Mouse (Mus musculus): ENCODE measurements around the gene Ankdd1a. TPM values are rescaled to one million over a fixed set of nuclear protein-coding genes. Genes with fewer than 3 reads are reported as not detected.
A peak's percentile ranks its signal among the peaks of the same experiment; 100 is the strongest.

The Ankdd1a gene
- not detected in 2 replicates for polyA plus RNA-seq (2012; rRNA removed)

DNA sequence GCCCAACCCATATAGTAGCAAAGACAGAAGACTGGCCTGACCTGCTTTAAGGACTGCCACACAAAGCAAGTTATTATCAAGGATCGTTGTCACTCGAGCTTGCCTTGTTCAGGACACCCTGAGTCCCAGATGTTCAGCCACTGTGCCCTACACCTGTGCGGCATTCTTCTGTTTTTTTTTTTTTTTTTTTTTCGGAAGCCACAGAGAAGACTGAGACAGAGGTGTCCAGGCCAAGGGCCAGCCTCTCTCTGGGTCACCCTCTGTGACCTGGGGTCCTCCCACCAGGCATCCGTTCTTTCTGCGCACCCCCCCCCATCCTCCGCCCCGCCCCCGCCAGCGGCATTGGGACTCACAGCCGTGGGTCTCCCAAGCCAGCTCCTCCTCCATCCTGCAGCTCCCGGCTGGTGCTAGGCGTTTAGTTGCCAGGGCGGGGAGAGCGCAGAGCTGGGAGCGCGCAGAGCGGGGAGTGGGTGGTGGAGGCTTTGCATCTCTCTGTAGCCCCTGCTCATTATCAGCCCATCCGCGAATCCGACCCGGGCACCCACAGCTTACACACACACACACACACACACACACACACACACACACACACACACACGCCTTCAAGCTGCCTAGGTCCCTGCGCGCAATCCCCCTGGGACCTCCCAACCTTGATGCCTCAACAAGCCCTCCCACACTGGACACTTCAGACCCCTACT, at the start of gene Ankdd1a:
Ankdd1a (minus strand) TSS at position 387 of the 698 bp plus-strand sequence.
- Histone ChIP-seq H3K27me3 (ENCODE audit: control insufficient read depth, insufficient read depth, low read length) (peaks cover 7% of the 10 kb centered on the region; the same call in 1 of the 2 replicates), H3K27ac (ENCODE audit: insufficient read depth, low read depth, low read length) (no peak within 1 kb of the TSS), H3K4me3 (ENCODE audit: low read depth, low read length) (no peak within 1 kb of the TSS), H3K4me1 (ENCODE audit: control insufficient read depth, insufficient read depth, insufficient read length, low read length) (no peaks in the 10 kb centered on the region), H3K36me3 (ENCODE audit: control insufficient read depth, insufficient read depth, low read length) (no peaks in the 10 kb centered on the region)
- 17% methylated on average over 21 of the region's 25 CpGs for WGBS
- no peak for TF ChIP-seq CTCF (IDR thresholded peaks at IDR 0.05; ENCODE audit: extremely low read depth, insufficient read length, insufficient replicate concordance, low read depth, low read length)
- TF ChIP-seq POLR2A (IDR thresholded peaks at IDR 0.05; ENCODE audit: low read depth, low read length) = no peak

DNA sequence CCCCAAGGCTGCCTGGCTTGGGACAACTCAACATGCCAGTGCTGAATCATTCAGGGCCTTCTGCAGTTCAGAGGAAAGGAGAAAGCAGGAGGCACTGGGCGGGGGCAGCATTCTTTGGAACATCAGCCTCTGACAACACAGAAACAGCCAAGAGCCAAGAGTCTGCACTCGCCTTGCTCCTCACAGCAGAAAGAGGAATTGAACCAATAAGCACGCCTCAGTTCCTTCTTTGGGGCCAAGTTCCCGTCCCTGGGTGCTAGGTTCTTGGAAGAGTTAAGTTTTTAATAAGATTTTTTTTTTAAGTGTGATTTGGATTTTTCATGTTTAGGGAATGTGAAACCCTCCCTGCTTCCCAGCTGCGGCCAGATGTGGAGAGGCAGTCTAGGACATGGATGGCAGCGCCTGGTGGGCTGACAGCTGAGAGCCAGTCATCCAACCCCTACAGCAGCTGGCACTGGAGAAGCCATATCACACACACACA, 49.5 kb upstream of the Ankdd1a start:
- 63% methylated on average over 6 of the region's 6 CpGs for WGBS
- H3K4me1 ChIP-seq (ENCODE audit: control insufficient read depth, insufficient read depth, insufficient read length, low read length) = peaks cover 6% of the 10 kb centered on the region; the same call in 1 of the 2 replicates
- peaks cover 3% of the 10 kb centered on the region; the same call in 1 of the 2 replicates for H3K36me3 ChIP-seq (ENCODE audit: control insufficient read depth, insufficient read depth, low read length)
- H3K27me3 ChIP-seq (ENCODE audit: control insufficient read depth, insufficient read depth, low read length) = no peaks in the 10 kb centered on the region
- peak overlapping the region; percentile 80 for H3K27ac ChIP-seq (ENCODE audit: insufficient read depth, low read depth, low read length)
- TF ChIP-seq CTCF (IDR thresholded peaks at IDR 0.05; ENCODE audit: extremely low read depth, insufficient read length, insufficient replicate concordance, low read depth, low read length) = no peak
- TF ChIP-seq POLR2A (IDR thresholded peaks at IDR 0.05; ENCODE audit: low read depth, low read length) = no peak
- no peak overlapping the region for H3K4me3 ChIP-seq (ENCODE audit: low read depth, low read length)

DNA sequence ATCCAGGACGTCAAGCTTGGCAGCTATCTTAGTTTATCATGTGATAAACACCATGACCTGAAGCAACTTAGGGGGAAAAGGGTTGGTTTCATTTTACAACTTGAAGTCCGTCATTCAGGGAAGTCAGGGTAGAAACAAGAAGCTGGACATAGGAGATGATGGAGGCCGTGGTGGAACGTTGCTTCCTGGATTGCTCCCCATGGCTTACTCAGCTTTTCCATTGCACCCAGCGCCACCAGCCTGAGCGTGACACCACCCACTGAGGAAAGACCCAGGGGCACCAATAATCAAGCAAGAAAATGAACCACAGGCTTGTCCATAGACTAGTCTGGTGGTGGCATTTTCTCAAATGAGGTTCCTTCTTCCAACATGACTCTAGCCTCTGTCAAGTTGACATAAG, 48.8 kb upstream of the Ankdd1a start:
- Histone ChIP-seq H3K36me3 (ENCODE audit: control insufficient read depth, insufficient read depth, low read length) (peaks cover 3% of the 10 kb centered on the region; the same call in 1 of the 2 replicates), H3K4me3 (ENCODE audit: low read depth, low read length) (no peak overlapping the region), H3K4me1 (ENCODE audit: control insufficient read depth, insufficient read depth, insufficient read length, low read length) (peaks cover 11% of the 10 kb centered on the region; the same call in 1 of the 2 replicates), H3K27ac (ENCODE audit: insufficient read depth, low read depth, low read length) (peak overlapping the region; percentile 80), H3K27me3 (ENCODE audit: control insufficient read depth, insufficient read depth, low read length) (no peaks in the 10 kb centered on the region)
- TF ChIP-seq CTCF (IDR thresholded peaks at IDR 0.05; ENCODE audit: extremely low read depth, insufficient read length, insufficient replicate concordance, low read depth, low read length) = no peak
- no peak for TF ChIP-seq POLR2A (IDR thresholded peaks at IDR 0.05; ENCODE audit: low read depth, low read length)
- WGBS = 70% methylated on average over 6 of the region's 6 CpGs

DNA sequence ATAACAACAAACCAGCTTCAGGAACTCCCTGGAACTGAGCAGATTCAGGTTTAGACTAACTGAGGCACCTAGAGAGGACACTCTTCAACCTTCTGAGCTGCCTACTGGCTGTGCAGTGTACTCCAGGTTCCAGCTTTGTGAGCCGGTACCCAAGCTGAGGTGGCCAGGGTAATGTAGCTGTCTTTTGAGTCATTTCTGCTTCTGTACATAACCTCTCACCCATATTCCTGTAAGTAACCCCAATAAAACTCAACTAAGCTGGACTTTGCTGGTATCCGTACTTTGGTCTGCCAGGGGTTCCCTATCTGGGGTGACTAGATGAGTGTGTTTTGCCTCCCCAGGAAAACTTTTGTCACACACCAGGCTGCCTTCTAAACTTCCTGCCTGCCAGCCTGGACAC, 44.7 kb upstream of the Ankdd1a start:
- Histone ChIP-seq H3K4me3 (ENCODE audit: low read depth, low read length) (no peak overlapping the region), H3K27ac (ENCODE audit: insufficient read depth, low read depth, low read length) (peak overlapping the region; percentile 71; the same call in 1 of the 2 replicates), H3K4me1 (ENCODE audit: control insufficient read depth, insufficient read depth, insufficient read length, low read length) (peaks cover 29% of the 10 kb centered on the region), H3K36me3 (ENCODE audit: control insufficient read depth, insufficient read depth, low read length) (0 out of 2 replicates have a peak, but pooled peaks cover 2% of the 10 kb centered on the region), H3K27me3 (ENCODE audit: control insufficient read depth, insufficient read depth, low read length) (no peaks in the 10 kb centered on the region)
- no peak for TF ChIP-seq POLR2A (IDR thresholded peaks at IDR 0.05; ENCODE audit: low read depth, low read length)
- TF ChIP-seq CTCF (IDR thresholded peaks at IDR 0.05; ENCODE audit: extremely low read depth, insufficient read length, insufficient replicate concordance, low read depth, low read length) = 0 out of 2 replicates have a peak, but pooled peaks have one; percentile 2
- WGBS = 38% methylated on average over 2 of the region's 2 CpGs

DNA sequence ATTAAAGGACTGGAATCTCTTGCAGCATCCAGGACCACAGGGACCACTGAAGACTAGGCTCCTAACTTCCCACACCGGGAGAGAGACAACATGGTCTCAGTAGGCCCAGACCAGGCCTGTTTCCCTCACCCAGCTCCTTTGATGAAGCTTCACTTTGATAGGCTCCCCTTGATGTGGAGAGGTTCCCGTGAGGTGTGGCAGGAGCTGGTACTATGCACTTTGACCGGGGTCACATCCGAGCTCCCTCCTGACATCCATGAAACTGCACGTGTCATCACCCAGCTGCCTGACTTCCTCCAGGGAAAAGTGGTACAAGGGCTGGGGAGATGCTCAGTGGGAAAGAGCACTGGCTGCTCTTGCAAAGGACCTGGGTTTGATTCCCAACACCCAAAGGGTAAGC, 43.1 kb upstream of the Ankdd1a start:
- no peak overlapping the region for H3K4me3 ChIP-seq (ENCODE audit: low read depth, low read length)
- 42% methylated on average over 5 of the region's 5 CpGs for WGBS
- H3K27ac ChIP-seq (ENCODE audit: insufficient read depth, low read depth, low read length) = peak overlapping the region; percentile 14; the same call in 1 of the 2 replicates
- H3K36me3 ChIP-seq (ENCODE audit: control insufficient read depth, insufficient read depth, low read length) = peaks cover 6% of the 10 kb centered on the region; the same call in 1 of the 2 replicates
- peaks cover 29% of the 10 kb centered on the region for H3K4me1 ChIP-seq (ENCODE audit: control insufficient read depth, insufficient read depth, insufficient read length, low read length)
- no peaks in the 10 kb centered on the region for H3K27me3 ChIP-seq (ENCODE audit: control insufficient read depth, insufficient read depth, low read length)
- TF ChIP-seq CTCF (IDR thresholded peaks at IDR 0.05; ENCODE audit: extremely low read depth, insufficient read length, insufficient replicate concordance, low read depth, low read length) (no peak), POLR2A (IDR thresholded peaks at IDR 0.05; ENCODE audit: low read depth, low read length) (no peak)

DNA sequence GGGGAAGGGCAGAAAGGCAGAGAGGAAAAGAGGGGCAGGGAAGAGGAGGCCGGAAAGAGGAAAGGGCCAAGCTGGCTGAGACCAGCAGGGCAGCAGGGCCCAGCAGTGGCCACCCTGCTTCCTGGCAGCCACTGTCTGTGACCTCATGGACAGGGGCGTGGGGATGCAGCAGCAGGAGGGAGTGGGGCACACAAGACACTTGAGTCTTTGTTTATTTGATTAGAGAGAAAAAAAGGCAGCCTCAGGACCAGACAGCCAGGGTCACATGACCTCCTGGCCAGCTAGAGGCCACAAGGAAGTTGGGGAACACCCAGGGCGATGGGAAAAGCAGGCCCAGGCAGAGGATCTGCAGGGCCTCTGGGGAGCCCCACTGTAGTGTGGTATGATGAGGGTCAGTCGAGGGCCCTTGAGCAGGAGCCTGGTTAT, 42.1 kb upstream of the Ankdd1a start:
- Histone ChIP-seq H3K4me3 (ENCODE audit: low read depth, low read length) (no peak overlapping the region), H3K27ac (ENCODE audit: insufficient read depth, low read depth, low read length) (peak overlapping the region; percentile 31; the same call in 1 of the 2 replicates), H3K4me1 (ENCODE audit: control insufficient read depth, insufficient read depth, insufficient read length, low read length) (peaks cover 29% of the 10 kb centered on the region), H3K36me3 (ENCODE audit: control insufficient read depth, insufficient read depth, low read length) (peaks cover 6% of the 10 kb centered on the region; the same call in 1 of the 2 replicates), H3K27me3 (ENCODE audit: control insufficient read depth, insufficient read depth, low read length) (no peaks in the 10 kb centered on the region)
- WGBS = 60% methylated on average over 4 of the region's 4 CpGs
- TF ChIP-seq POLR2A (IDR thresholded peaks at IDR 0.05; ENCODE audit: low read depth, low read length) = no peak
- TF ChIP-seq CTCF (IDR thresholded peaks at IDR 0.05; ENCODE audit: extremely low read depth, insufficient read length, insufficient replicate concordance, low read depth, low read length) = no peak

DNA sequence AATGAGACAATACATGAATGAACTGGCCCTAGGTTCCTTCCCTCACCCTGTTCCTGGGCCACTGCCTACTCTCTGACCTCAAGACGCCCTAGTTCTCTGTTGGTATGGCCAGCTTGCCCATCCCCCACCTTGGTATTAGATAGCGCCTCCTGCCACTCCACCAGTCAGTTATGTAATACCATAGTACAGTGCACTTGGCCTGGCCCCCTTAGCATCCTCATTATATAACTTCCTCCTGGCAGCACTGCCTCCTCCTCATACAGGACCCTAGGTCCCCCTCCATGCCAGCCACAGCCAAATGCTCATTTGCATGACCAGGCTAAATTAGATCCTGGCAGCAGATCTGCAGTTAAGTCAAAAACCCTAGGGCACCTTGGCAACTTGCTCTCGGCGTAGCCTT, 41.0 kb upstream of the Ankdd1a start:
- TF ChIP-seq CTCF (IDR thresholded peaks at IDR 0.05; ENCODE audit: extremely low read depth, insufficient read length, insufficient replicate concordance, low read depth, low read length) (no peak), POLR2A (IDR thresholded peaks at IDR 0.05; ENCODE audit: low read depth, low read length) (no peak)
- Histone ChIP-seq H3K27ac (ENCODE audit: insufficient read depth, low read depth, low read length) (no peak overlapping the region; the same call in 1 of the 2 replicates), H3K4me1 (ENCODE audit: control insufficient read depth, insufficient read depth, insufficient read length, low read length) (peaks cover 29% of the 10 kb centered on the region), H3K4me3 (ENCODE audit: low read depth, low read length) (no peak overlapping the region), H3K27me3 (ENCODE audit: control insufficient read depth, insufficient read depth, low read length) (no peaks in the 10 kb centered on the region), H3K36me3 (ENCODE audit: control insufficient read depth, insufficient read depth, low read length) (peaks cover 15% of the 10 kb centered on the region; the same call in 1 of the 2 replicates)
- WGBS = 88% methylated on average over 4 of the region's 4 CpGs
